Mouse (Mus musculus): ENCODE measurements around the gene Bpgm. TPM values are rescaled to one million over a fixed set of nuclear protein-coding genes. Genes with fewer than 3 reads are reported as not detected.

Bpgm gene
- polyA plus RNA-seq, 1 experiment from 2014 or later: 82.4 TPM

DNA sequence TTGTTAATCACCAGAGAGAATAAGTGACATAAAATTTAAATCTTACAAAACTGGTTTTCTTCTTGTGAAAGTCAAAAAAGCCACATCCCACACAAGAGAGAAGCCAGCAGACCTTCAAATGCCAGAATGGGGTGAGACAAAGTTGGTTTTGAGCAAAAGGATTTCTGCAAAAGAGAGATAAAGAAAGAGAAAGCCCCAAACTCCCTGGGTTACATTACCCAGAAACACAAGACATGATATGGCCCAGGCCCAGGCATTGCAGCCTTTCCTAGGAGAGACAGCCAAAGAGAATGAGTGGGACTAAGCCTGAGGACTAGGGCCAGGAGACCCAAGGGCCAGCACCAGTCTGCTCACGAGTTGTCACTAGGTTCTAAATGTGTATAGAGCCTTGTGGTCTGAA, 43.1 kb downstream of the Bpgm start:
- Histone ChIP-seq H3K36me3 (no peaks in the 10 kb centered on the region), H3K4me2 (replicated peaks) (no peak overlapping the region), H3K9ac (no peak overlapping the region), H3K4me3 (no peak overlapping the region), H3K4me1 (0 out of 2 replicates have a peak, but pooled peaks cover 6% of the 10 kb centered on the region), H3K27ac (no peak overlapping the region), H3K9me3 (replicated peaks) (no peaks in the 10 kb centered on the region), H3K27me3 (no peaks in the 10 kb centered on the region)
- ATAC-seq (ENCODE audit: low FRiP score): no peak
- 79% methylated on average over 1 of the region's 1 CpGs for WGBS

DNA sequence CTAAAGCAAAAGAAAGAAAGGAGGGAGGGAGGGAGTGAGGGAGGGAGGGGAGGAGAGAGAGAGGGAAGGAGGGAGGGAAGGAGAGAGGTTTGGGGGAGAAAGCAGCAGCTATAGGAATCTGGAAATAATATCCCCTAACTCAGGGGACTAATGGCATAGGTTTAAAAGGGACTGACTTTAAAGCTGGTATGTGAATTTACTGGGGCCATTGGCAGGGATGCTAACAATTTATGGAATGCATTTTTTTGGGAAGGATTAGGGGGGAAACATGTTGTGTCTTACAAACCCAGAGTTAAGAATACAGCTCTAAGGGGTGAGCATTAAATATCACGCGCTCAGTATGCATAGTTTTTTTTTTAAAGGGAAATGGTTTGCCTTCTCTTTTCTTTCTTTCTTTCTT, 44.5 kb downstream of the Bpgm start:
- Histone ChIP-seq H3K4me1 (0 out of 2 replicates have a peak, but pooled peaks cover 2% of the 10 kb centered on the region), H3K4me3 (no peak overlapping the region), H3K27ac (no peak overlapping the region), H3K9me3 (replicated peaks) (no peaks in the 10 kb centered on the region), H3K4me2 (replicated peaks) (no peak overlapping the region), H3K36me3 (no peaks in the 10 kb centered on the region), H3K27me3 (no peaks in the 10 kb centered on the region), H3K9ac (no peak overlapping the region)
- WGBS: 87% methylated on average over 2 of the region's 2 CpGs
- no peak for ATAC-seq (ENCODE audit: low FRiP score)

DNA sequence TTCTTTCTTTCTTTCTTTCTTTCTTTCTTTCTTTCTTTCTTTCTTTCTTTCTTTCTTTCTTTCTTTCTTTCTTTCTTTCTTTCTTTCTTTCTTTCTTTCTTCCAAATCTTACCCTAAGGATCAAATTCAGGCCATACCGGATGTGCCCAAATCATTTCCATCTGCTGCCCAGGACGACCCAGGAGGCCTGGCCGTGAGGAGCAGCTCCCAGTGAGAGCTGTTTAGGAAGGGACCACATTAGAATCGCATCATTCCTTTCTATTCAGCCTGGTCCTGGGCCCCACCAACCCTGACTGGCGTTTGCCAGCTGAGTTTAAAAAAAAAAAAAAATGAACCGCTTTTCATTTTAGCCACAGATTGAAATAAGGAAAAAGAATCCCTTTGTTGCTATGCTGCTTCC, 44.9 kb downstream of the Bpgm start:
- WGBS: 29% methylated on average over 6 of the region's 6 CpGs
- no peak overlapping the region for H3K9ac ChIP-seq
- H3K4me2 ChIP-seq (replicated peaks): no peak overlapping the region
- H3K4me3 ChIP-seq: no peak overlapping the region
- no peak overlapping the region for H3K27ac ChIP-seq
- ATAC-seq (ENCODE audit: low FRiP score): no peak
- H3K9me3 ChIP-seq (replicated peaks): no peaks in the 10 kb centered on the region
- H3K27me3 ChIP-seq: no peaks in the 10 kb centered on the region
- H3K4me1 ChIP-seq: no peaks in the 10 kb centered on the region
- no peaks in the 10 kb centered on the region for H3K36me3 ChIP-seq

DNA sequence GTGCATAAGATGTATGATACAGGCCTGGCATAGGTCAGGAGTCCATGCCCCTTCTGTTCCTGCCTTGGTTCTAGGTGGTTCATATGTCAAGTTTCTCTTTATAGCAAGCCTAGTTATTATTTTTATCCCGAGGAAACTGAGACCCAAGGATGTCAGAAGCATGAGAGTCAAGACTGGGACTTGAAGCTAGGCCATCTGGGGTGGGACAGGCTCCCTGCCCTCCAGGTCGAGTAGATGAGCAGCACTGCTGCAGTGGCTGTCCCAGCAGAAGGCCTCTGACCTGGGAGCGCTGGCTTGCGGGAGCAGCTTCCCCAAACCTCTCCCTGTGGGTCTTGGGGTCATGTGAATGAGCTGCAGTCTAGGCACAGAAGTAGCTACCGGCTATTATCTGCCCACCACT, 47.5 kb downstream of the Bpgm start:
- Histone ChIP-seq H3K9me3 (replicated peaks) (no peaks in the 10 kb centered on the region), H3K4me1 (no peaks in the 10 kb centered on the region), H3K9ac (no peak overlapping the region), H3K4me3 (no peak overlapping the region), H3K36me3 (no peaks in the 10 kb centered on the region), H3K27me3 (no peaks in the 10 kb centered on the region), H3K27ac (no peak overlapping the region), H3K4me2 (replicated peaks) (no peak overlapping the region)
- 71% methylated on average over 5 of the region's 5 CpGs for WGBS
- ATAC-seq (ENCODE audit: low FRiP score): no peak

DNA sequence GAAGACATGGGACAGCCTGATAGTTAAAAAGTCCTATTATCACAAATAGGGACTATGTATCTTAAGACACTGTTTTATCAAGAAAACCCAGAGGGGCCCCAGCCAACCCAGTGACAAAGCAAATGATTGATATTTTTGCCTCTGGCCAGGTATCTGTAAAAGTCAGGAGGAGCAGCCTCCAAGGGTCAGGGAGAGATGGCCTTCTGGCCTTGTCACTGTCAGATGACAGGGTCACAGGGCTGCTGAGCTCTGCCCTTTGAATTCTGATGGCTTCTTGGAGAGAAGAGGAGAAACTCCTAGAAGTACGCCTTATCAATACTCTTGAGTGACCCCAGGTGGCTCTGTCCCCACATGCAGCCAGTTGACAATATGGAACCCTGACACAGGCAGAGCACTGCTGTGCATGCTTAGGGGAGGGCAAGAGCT, 49.5 kb downstream of the Bpgm start:
- H3K4me2 ChIP-seq (replicated peaks): no peak overlapping the region
- no peak overlapping the region for H3K4me3 ChIP-seq
- H3K27me3 ChIP-seq: no peaks in the 10 kb centered on the region
- no peak; the same call in 1 of the 2 replicates for ATAC-seq (ENCODE audit: low FRiP score)
- no peaks in the 10 kb centered on the region for H3K36me3 ChIP-seq
- H3K4me1 ChIP-seq: no peaks in the 10 kb centered on the region
- no peaks in the 10 kb centered on the region for H3K9me3 ChIP-seq (replicated peaks)
- H3K9ac ChIP-seq: no peak overlapping the region
- no peak overlapping the region for H3K27ac ChIP-seq
- 91% methylated on average over 1 of the region's 1 CpGs for WGBS

DNA sequence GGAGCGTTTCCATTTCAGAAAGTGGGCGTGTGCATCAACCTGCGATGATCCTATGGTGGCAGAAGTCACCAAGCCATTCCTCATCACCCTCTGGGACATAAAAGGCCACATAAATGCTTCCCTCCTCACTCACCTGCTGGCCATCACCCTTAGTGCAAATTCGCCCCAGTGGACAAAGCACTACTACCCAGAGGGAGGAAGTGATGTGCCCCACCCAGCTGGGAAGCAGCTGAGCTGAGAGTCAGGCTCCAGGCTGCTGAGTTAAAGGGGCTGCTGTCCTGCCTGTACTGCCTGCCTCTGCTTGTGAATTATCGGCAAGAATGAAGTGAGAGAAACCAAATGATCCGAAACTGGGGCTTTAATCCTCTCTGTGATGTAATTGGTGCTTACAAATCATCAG, 49.9 kb downstream of the Bpgm start:
- Histone ChIP-seq H3K27ac (no peak overlapping the region), H3K4me1 (no peaks in the 10 kb centered on the region), H3K36me3 (no peaks in the 10 kb centered on the region), H3K9ac (no peak overlapping the region), H3K4me2 (replicated peaks) (no peak overlapping the region), H3K4me3 (no peak overlapping the region), H3K9me3 (replicated peaks) (no peaks in the 10 kb centered on the region), H3K27me3 (no peaks in the 10 kb centered on the region)
- 84% methylated on average over 6 of the region's 6 CpGs for WGBS
- ATAC-seq (ENCODE audit: low FRiP score): no peak

DNA sequence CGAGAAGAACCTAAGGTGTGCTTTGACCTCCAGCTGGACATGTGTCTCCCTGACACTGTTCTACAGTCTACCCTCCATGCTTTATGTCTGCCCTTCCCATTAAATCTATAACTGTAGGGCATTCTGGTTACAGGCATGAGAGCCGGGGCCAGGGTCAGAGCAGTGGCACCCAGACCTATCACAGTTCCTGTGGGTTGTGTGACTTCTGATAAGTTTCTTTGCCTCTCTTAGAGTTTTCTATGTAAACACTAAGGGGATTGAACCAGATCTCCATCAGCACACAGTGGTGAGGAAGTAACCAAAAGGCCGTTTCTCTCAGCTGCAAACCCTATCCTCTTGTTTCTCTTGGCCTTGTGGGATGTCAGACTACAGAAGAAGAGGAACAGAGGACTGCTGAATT, 50.4 kb downstream of the Bpgm start:
- 85% methylated on average over 3 of the region's 3 CpGs for WGBS
- Histone ChIP-seq H3K36me3 (no peaks in the 10 kb centered on the region), H3K4me2 (replicated peaks) (no peak overlapping the region), H3K27ac (no peak overlapping the region), H3K4me1 (no peaks in the 10 kb centered on the region), H3K27me3 (no peaks in the 10 kb centered on the region), H3K4me3 (no peak overlapping the region), H3K9ac (no peak overlapping the region), H3K9me3 (replicated peaks) (no peaks in the 10 kb centered on the region)
- ATAC-seq (ENCODE audit: low FRiP score): no peak

DNA sequence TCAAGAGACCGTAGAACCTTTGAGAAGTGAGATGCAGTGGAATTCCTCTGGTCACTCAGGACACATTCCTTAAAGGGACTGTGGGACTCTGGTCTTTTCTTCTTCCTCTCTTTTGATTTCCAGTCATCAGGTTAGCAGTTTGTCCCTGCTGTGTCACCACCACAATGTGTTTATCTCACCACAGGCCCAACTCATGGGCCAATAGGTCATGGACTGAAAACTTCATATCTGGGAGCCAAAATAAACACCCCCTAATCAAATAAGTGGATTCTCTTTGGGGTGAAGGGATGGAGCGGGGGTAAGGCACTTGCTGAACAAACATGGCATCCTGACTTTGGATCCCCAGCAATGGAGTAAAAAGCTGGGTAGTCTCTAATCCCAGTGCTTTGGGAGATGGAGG, 52.1 kb downstream of the Bpgm start:
- H3K9ac ChIP-seq: no peak overlapping the region
- H3K27ac ChIP-seq: no peak overlapping the region
- H3K4me2 ChIP-seq (replicated peaks): no peak overlapping the region
- no peaks in the 10 kb centered on the region for H3K9me3 ChIP-seq (replicated peaks)
- no peaks in the 10 kb centered on the region for H3K36me3 ChIP-seq
- 71% methylated on average over 2 of the region's 2 CpGs for WGBS
- no peak overlapping the region for H3K4me3 ChIP-seq
- ATAC-seq (ENCODE audit: low FRiP score): no peak
- H3K4me1 ChIP-seq: no peaks in the 10 kb centered on the region
- H3K27me3 ChIP-seq: no peaks in the 10 kb centered on the region

DNA sequence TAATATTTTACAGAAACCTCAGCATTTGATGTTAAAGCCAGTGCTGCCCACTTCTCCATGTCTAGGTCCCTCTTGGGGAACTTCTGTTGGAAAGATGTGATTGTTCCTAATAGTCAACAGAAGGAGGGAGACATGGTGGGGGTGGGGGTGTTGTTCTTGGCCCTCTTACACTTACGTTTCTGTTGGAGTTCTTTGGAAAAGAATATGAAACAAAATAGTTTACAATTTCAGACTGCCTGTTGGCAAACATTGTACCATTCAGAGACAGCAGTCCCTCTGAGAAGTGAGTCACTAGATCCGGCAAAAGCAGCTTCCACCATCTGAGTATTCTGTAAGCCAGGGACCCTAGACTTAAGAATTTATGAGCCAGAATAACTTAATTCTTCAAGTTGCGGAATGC, 54.0 kb downstream of the Bpgm start:
- no peak for ATAC-seq (ENCODE audit: low FRiP score)
- 88% methylated on average over 3 of the region's 3 CpGs for WGBS
- Histone ChIP-seq H3K9ac (no peak overlapping the region), H3K9me3 (replicated peaks) (no peaks in the 10 kb centered on the region), H3K27ac (no peak overlapping the region), H3K4me3 (no peak overlapping the region), H3K4me1 (no peaks in the 10 kb centered on the region), H3K4me2 (replicated peaks) (no peak overlapping the region), H3K27me3 (no peaks in the 10 kb centered on the region), H3K36me3 (no peaks in the 10 kb centered on the region)

DNA sequence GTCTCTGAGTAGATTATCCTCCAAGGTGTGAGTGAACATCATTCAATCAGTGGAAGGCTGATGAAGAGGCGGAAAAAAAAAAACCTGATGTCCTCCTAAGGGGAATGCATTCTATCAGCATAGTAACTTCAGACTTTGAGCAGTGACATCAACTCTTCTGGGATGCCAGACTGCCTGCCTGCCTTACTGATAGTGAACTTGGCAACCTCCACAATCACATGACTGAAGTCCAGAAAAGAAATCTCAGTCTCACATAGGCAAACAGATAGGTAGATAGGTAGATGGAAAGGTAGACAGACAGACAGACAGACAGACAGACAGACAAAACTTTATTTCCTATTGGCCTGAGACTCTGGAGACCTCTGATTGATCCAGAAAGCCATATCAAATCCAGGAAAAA, 57.0 kb downstream of the Bpgm start:
- H3K4me3 ChIP-seq: no peak overlapping the region
- WGBS: 92% methylated on average over 1 of the region's 1 CpGs
- no peaks in the 10 kb centered on the region for H3K4me1 ChIP-seq
- H3K27me3 ChIP-seq: no peaks in the 10 kb centered on the region
- H3K36me3 ChIP-seq: no peaks in the 10 kb centered on the region
- no peak overlapping the region for H3K9ac ChIP-seq
- no peak overlapping the region for H3K4me2 ChIP-seq (replicated peaks)
- no peak for ATAC-seq (ENCODE audit: low FRiP score)
- no peaks in the 10 kb centered on the region for H3K9me3 ChIP-seq (replicated peaks)
- no peak overlapping the region for H3K27ac ChIP-seq

DNA sequence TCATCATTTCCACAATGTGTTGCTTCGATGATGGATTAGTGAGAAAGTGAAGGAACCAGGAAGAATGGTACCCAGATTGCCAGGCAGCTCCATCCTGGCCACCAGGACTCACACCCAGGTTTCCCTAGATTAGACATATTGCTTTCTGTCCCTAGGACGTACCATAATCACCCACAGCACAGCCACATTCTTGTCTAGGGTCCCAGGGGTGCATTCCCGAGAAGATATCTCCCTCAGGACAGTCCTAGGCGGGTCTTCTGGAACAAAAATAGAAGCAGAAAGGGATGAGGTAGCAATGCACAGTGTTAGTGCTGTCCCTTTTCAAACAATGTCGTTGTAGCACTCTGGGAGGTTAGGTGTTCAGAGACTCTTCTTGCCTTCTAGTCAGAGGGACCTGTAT, 57.9 kb downstream of the Bpgm start:
- Histone ChIP-seq H3K27ac (no peak overlapping the region), H3K36me3 (no peaks in the 10 kb centered on the region), H3K9ac (no peak overlapping the region), H3K4me1 (no peaks in the 10 kb centered on the region), H3K9me3 (replicated peaks) (no peaks in the 10 kb centered on the region), H3K4me2 (replicated peaks) (no peak overlapping the region), H3K4me3 (no peak overlapping the region), H3K27me3 (no peaks in the 10 kb centered on the region)
- no peak for ATAC-seq (ENCODE audit: low FRiP score)
- WGBS: 76% methylated on average over 5 of the region's 5 CpGs

DNA sequence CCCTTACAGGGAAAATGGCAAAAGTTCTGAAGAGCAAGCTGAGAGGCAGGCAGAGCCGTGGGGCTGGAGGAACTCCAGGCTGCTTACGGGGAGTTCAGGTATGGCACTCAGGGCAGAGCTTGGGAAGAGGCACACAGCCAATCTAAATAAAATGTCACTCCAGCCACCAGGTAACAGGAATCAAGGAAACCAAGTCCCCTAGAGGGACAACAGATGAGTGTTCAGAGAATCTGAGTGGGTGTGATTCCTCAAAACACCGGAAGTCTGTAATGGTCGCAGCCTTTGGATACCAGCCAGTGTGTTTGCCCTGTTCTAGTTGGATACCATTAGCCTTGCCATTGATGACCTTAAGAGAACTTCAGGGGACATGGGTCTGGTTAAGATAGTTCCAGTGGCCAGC, 66.9 kb downstream of the Bpgm start:
- Histone ChIP-seq H3K4me3 (no peak overlapping the region), H3K36me3 (no peaks in the 10 kb centered on the region), H3K27me3 (no peaks in the 10 kb centered on the region), H3K4me2 (replicated peaks) (no peak overlapping the region), H3K9ac (no peak overlapping the region), H3K9me3 (replicated peaks) (no peaks in the 10 kb centered on the region), H3K27ac (no peak overlapping the region), H3K4me1 (peaks cover 19% of the 10 kb centered on the region)
- 70% methylated on average over 4 of the region's 4 CpGs for WGBS
- no peak for ATAC-seq (ENCODE audit: low FRiP score)

DNA sequence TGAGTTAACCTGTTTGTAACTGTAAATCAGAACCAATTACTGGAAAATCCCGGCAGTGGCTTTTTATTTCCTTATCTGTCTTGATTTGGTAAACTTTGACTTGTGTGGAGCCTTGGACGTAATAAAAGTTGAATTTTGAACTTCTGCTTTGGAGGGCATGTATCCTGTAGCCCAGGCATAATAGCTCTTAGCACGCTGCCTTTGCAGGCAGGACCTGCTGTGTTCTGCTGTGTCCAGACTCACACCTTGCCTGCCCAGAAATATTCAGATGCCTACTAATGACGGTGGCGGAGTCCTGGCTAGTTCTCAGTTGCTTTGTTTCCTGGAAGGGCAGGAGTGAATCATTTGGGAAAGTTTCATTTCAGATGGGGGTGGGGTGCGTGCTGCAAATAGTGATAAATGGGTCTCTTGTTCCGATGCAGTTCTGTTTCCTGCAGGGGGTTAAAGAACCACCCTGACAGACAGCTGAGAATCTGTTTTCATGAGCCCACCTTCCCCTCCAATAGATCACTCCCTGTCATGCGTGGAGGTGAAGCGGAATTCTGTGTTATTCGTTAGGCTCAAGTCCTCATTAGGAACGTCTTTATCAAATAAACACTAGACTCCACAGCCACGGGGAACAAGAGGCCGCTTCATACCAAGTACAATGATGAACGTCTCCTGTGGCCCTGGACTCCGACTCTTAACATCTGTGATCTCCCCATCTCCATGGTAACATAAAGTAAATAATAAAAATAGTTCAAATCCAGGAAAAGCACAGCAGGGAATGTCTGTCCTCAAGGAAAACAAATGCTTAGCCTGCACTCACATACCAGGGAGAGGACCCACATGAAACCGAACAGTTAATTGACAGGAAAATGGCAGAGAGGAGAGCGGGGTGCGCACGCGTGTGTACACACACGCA, 67.5 kb downstream of the Bpgm start:
- no peak for ATAC-seq (ENCODE audit: low FRiP score)
- H3K27ac ChIP-seq: peak overlapping the region; percentile 26; the same call in 1 of the 2 replicates
- WGBS: 48% methylated on average over 21 of the region's 21 CpGs
- peak overlapping the region; percentile 11; the same call in 1 of the 2 replicates for H3K4me2 ChIP-seq (replicated peaks)
- H3K27me3 ChIP-seq: no peaks in the 10 kb centered on the region
- peaks cover 19% of the 10 kb centered on the region for H3K4me1 ChIP-seq
- H3K9me3 ChIP-seq (replicated peaks): no peaks in the 10 kb centered on the region
- no peaks in the 10 kb centered on the region for H3K36me3 ChIP-seq
- H3K4me3 ChIP-seq: no peak overlapping the region
- H3K9ac ChIP-seq: no peak overlapping the region

Measured in hindbrain, embryonic 12.5 days (tissue).